Mouse (Mus musculus): ENCODE data around the gene Atxn10. TPM values are rescaled to one million over a fixed set of nuclear protein-coding genes. Genes with fewer than 3 reads are reported as not detected.
A peak's percentile ranks its signal among the peaks of the same experiment; 100 is the strongest.

Gene Atxn10
- polyA plus RNA-seq, 1 experiment from 2014 or later, result 309 TPM

GRCm38 (mm10) chr15:85497981-85498475 is 162.0 kb downstream of the Atxn10 start:
- 49% methylated on average over 10 of the region's 10 CpGs for WGBS
- DNase-seq (ENCODE audit: low spot score), result peak; percentile 57
- Histone ChIP-seq H3K36me3 (replicated peaks) (no peaks in the 10 kb centered on the region), H3K4me1 (peaks cover 31% of the 10 kb centered on the region), H3K4me3 (no peak overlapping the region), H3K27ac (replicated peaks) (peak overlapping the region; percentile 48), H3K9me3 (no peaks in the 10 kb centered on the region), H3K27me3 (replicated peaks; ENCODE audit: low read depth, poor library complexity, severe bottlenecking) (peaks cover 65% of the 10 kb centered on the region)

- peaks cover 43% of the 10 kb centered on the region for H3K27me3 ChIP-seq (replicated peaks; ENCODE audit: low read depth, poor library complexity, severe bottlenecking)
These were observed 164.2 kb downstream of the Atxn10 start for GRCm38 (mm10) chr15:85500267-85500666.

GRCm38 (mm10) chr15:85503127-85503526 is 167.1 kb downstream of the Atxn10 start, which contains the start of gene 7530416G11Rik:
TSS of gene 7530416G11Rik (minus strand) at chr15:85503227.
- Histone ChIP-seq H3K36me3 (replicated peaks) (no peaks in the 10 kb centered on the region), H3K4me3 (no peak within 1 kb of the TSS), H3K27ac (replicated peaks) (no peak within 1 kb of the TSS), H3K9me3 (no peaks in the 10 kb centered on the region), H3K4me1 (peaks cover 39% of the 10 kb centered on the region), H3K27me3 (replicated peaks; ENCODE audit: low read depth, poor library complexity, severe bottlenecking) (peaks cover 16% of the 10 kb centered on the region; the same call in 1 of the 2 replicates)
- DNase-seq (ENCODE audit: low spot score), result no peak
- 84% methylated on average over 8 of the region's 8 CpGs for WGBS

More at GRCm38 (mm10) chr15:85500267-85500666, 164.2 kb downstream of the Atxn10 start:
- H3K9me3 ChIP-seq, result no peaks in the 10 kb centered on the region
- H3K27ac ChIP-seq (replicated peaks), result no peak overlapping the region
- H3K4me1 ChIP-seq, result peaks cover 20% of the 10 kb centered on the region
- 84% methylated on average over 10 of the region's 10 CpGs for WGBS
- no peaks in the 10 kb centered on the region for H3K36me3 ChIP-seq (replicated peaks)
- DNase-seq (ENCODE audit: low spot score), result no peak
- no peak overlapping the region for H3K4me3 ChIP-seq

- H3K9me3 ChIP-seq, result no peaks in the 10 kb centered on the region
- no peak for DNase-seq (ENCODE audit: low spot score)
- peak overlapping the region; percentile 55 for H3K27ac ChIP-seq (replicated peaks)
These were observed 169.3 kb downstream of the Atxn10 start for GRCm38 (mm10) chr15:85505118-85505925.

GRCm38 (mm10) chr15:85506680-85507079 is 170.6 kb downstream of the Atxn10 start:
- Histone ChIP-seq H3K4me1 (peaks cover 37% of the 10 kb centered on the region), H3K4me3 (no peak overlapping the region), H3K36me3 (replicated peaks) (no peaks in the 10 kb centered on the region), H3K9me3 (no peaks in the 10 kb centered on the region), H3K27me3 (replicated peaks; ENCODE audit: low read depth, poor library complexity, severe bottlenecking) (no peaks in the 10 kb centered on the region), H3K27ac (replicated peaks) (peak overlapping the region; percentile 81)
- no peak for DNase-seq (ENCODE audit: low spot score)
- WGBS, result 51% methylated on average over 1 of the region's 1 CpGs

More at GRCm38 (mm10) chr15:85505118-85505925, 169.3 kb downstream of the Atxn10 start:
- Histone ChIP-seq H3K4me1 (peaks cover 37% of the 10 kb centered on the region), H3K27me3 (replicated peaks; ENCODE audit: low read depth, poor library complexity, severe bottlenecking) (no peaks in the 10 kb centered on the region), H3K4me3 (no peak overlapping the region), H3K36me3 (replicated peaks) (no peaks in the 10 kb centered on the region)
- WGBS, result 74% methylated on average over 14 of the region's 14 CpGs

- WGBS, result 62% methylated on average over 32 of the region's 32 CpGs
- no peaks in the 10 kb centered on the region for H3K9me3 ChIP-seq
- H3K27ac ChIP-seq (replicated peaks), result peak overlapping the region; percentile 81
- H3K4me3 ChIP-seq, result no peak overlapping the region
- peaks cover 37% of the 10 kb centered on the region for H3K4me1 ChIP-seq
- peak; percentile 52 for DNase-seq (ENCODE audit: low spot score)
- H3K27me3 ChIP-seq (replicated peaks; ENCODE audit: low read depth, poor library complexity, severe bottlenecking), result no peaks in the 10 kb centered on the region
- no peaks in the 10 kb centered on the region for H3K36me3 ChIP-seq (replicated peaks)
These were observed 171.4 kb downstream of the Atxn10 start for GRCm38 (mm10) chr15:85507370-85508014.

Other genes starting within 250 kb of the Atxn10 start
- gene Smc1b, start 204.3 kb upstream of the Atxn10 start, polyA plus RNA-seq (2016; fragmentation: Nextera tagmentation; extraction: Ambion mirVana), result 0.12 and 0.15 TPM in 2 replicates
- gene Ribc2, start 204.2 kb upstream of the Atxn10 start, polyA plus RNA-seq (2016; fragmentation: Nextera tagmentation; extraction: Ambion mirVana), result 0.43 and 0.70 TPM in 2 replicates
- 198 and 207 TPM in 2 replicates for gene Fbln1, start 130.3 kb upstream of the Atxn10 start, polyA plus RNA-seq (2016; fragmentation: Nextera tagmentation; extraction: Ambion mirVana)
- gene 7530416G11Rik, start 167.0 kb downstream of the Atxn10 start, polyA plus RNA-seq (2016; fragmentation: Nextera tagmentation; extraction: Ambion mirVana), result not detected in 2 replicates
- 22.0 and 29.5 TPM in 2 replicates for gene Wnt7b, start 246.2 kb downstream of the Atxn10 start, polyA plus RNA-seq (2016; fragmentation: Nextera tagmentation; extraction: Ambion mirVana)